Mouse (Mus musculus) intestine, embryonic 15.5 days (tissue): Measurements from ENCODE around the gene Ccdc69. TPM values are rescaled to one million over a fixed set of nuclear protein-coding genes. Genes with fewer than 3 reads are reported as not detected.

Experiments
- ATAC-seq: fragments of 200-750 bp; cut with Nextera tagmentation; 2 replicates; pipeline ENCODE4 v1.8.0; 2017; ENCODE audit warnings: moderate TSS enrichment, moderate library complexity
- H3K27ac ChIP-seq: fragments of 300-500 bp; sonication (generic); 2 replicates; pipeline ENCODE4 v1.5.1; 2015; ENCODE audit warnings: mild to moderate bottlenecking, inconsistent platforms
- H3K27me3 ChIP-seq: fragments of 300-500 bp; sonication (generic); replicated peaks from 2 replicates; pipeline ENCODE4 v1.6.1; 2015; ENCODE audit warnings: inconsistent platforms
- H3K36me3 ChIP-seq: fragments of 300-500 bp; sonication (generic); 2 replicates; pipeline ENCODE4 v1.6.1; 2015; ENCODE audit warnings: inconsistent platforms
- H3K4me1 ChIP-seq: fragments of 300-500 bp; sonication (generic); replicated peaks from 2 replicates; pipeline ENCODE4 v1.6.1; 2015; ENCODE audit warnings: inconsistent platforms
- H3K4me2 ChIP-seq: fragments of 300-500 bp; sonication (generic); replicated peaks from 2 replicates; pipeline ENCODE4 v1.6.1; 2015; ENCODE audit warnings: mild to moderate bottlenecking, inconsistent platforms
- H3K4me3 ChIP-seq: fragments of 300-500 bp; sonication (generic); replicated peaks from 2 replicates; pipeline ENCODE4 v1.5.1; 2015; ENCODE audit warnings: inconsistent platforms
- H3K9ac ChIP-seq: fragments of 300-500 bp; sonication (generic); 2 replicates; pipeline ENCODE4 v1.6.1; 2015; ENCODE audit warnings: inconsistent platforms
- H3K9me3 ChIP-seq: fragments of 300-500 bp; sonication (generic); 2 replicates; pipeline ENCODE4 v1.6.1; 2016; ENCODE audit warnings: inconsistent platforms
- WGBS: fragments of 180-500 bp; shearing (Covaris S2); methylation state at CpG from one replicate; pipeline ENCODE4 v1.1.7; 2015; 5-methylcytosine and 5-hydroxymethylcytosine counted together
- polyA plus RNA-seq: library from polyadenylated mRNA; unstranded; fragments of >200 nt; fragmentation: Nextera tagmentation; extraction: Ambion mirVana; gene quantifications from 2 replicates; pipeline ENCODE4 v1.2.1, GENCODE M21; 2015

Gene Ccdc69
- polyA plus RNA-seq, 1 experiment from 2014 or later: 2.6 TPM

- WGBS: 74% methylated on average over 7 of the region's 7 CpGs
- Histone ChIP-seq H3K4me1 (0 out of 2 replicates have a peak, but pooled peaks cover 5% of the 10 kb centered on the region), H3K9me3 (no peaks in the 10 kb centered on the region), H3K9ac (no peak overlapping the region), H3K4me2 (no peak overlapping the region), H3K36me3 (no peaks in the 10 kb centered on the region), H3K27me3 (no peaks in the 10 kb centered on the region), H3K27ac (no peak overlapping the region), H3K4me3 (no peak overlapping the region)
- ATAC-seq: no peak
Measured at GRCm38 (mm10) chr11:55093096-55093495, 15.2 kb upstream of the Ccdc69 start.

GRCm38 (mm10) chr11:55089892-55090291 is 12.0 kb upstream of the Ccdc69 start:
- no peak for ATAC-seq
- Histone ChIP-seq H3K36me3 (no peaks in the 10 kb centered on the region), H3K4me1 (no peaks in the 10 kb centered on the region), H3K27me3 (no peaks in the 10 kb centered on the region), H3K9me3 (no peaks in the 10 kb centered on the region), H3K9ac (no peak overlapping the region), H3K27ac (no peak overlapping the region), H3K4me3 (no peak overlapping the region), H3K4me2 (no peak overlapping the region)
- WGBS: 66% methylated on average over 2 of the region's 2 CpGs

- 6% methylated on average over 10 of the region's 10 CpGs for WGBS
- Histone ChIP-seq H3K27me3 (no peaks in the 10 kb centered on the region), H3K27ac (no peak overlapping the region), H3K4me2 (no peak overlapping the region), H3K9me3 (no peaks in the 10 kb centered on the region), H3K4me3 (no peak overlapping the region), H3K4me1 (no peaks in the 10 kb centered on the region), H3K9ac (no peak overlapping the region), H3K36me3 (no peaks in the 10 kb centered on the region)
- peak; percentile 71 for ATAC-seq
Measured at GRCm38 (mm10) chr11:55087006-55087405, 9.1 kb upstream of the Ccdc69 start.

DNA sequence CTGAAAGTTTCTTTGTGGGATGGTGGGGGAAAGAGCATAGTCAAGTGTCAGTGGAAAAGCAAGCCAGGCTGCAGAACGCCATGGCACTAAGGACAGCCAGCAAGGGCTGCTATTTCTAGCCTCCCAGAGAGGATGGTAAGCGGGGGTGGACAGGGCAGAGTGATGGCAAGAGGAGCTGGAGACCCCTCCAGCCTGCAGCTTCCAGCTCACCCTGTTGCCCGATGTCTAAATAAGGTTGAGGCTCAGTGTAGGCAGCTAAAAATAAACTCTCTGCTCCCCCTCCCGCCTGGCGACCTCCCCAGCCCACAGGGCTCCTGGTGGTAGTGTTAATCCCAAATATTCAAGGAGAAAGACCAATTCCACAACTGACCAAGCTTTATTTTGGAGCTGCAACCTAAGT is 7.5 kb upstream of the Ccdc69 start:
- H3K9ac ChIP-seq: no peak overlapping the region
- H3K9me3 ChIP-seq: no peaks in the 10 kb centered on the region
- H3K36me3 ChIP-seq: no peaks in the 10 kb centered on the region
- H3K27me3 ChIP-seq: no peaks in the 10 kb centered on the region
- H3K4me1 ChIP-seq: no peaks in the 10 kb centered on the region
- 40% methylated on average over 5 of the region's 5 CpGs for WGBS
- H3K4me3 ChIP-seq: no peak overlapping the region
- H3K27ac ChIP-seq: no peak overlapping the region
- no peak for ATAC-seq
- H3K4me2 ChIP-seq: no peak overlapping the region

DNA sequence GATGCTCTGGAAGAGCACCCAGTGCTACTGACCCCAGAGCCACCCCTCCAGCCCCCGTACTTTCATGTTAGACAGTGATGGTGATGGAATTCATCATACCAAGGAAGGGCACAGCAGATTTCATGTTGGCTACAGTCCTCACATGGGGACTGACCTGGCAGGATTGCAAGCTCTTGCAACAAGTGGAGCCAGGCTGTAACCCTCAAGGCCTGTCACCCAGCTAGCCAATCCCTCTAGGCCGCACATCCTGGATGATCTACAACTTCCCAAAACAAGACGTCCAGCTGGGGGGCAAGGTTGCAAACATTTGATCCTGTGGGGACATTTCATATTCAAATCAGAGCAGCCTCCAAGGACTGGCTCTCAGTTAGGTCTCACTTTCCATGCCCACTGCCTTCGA is 6.7 kb upstream of the Ccdc69 start:
- H3K4me2 ChIP-seq: no peak overlapping the region
- H3K27ac ChIP-seq: no peak overlapping the region
- H3K27me3 ChIP-seq: no peaks in the 10 kb centered on the region
- no peak overlapping the region for H3K9ac ChIP-seq
- H3K9me3 ChIP-seq: no peaks in the 10 kb centered on the region
- no peaks in the 10 kb centered on the region for H3K36me3 ChIP-seq
- H3K4me3 ChIP-seq: no peak overlapping the region
- WGBS: 71% methylated on average over 4 of the region's 4 CpGs
- no peaks in the 10 kb centered on the region for H3K4me1 ChIP-seq
- ATAC-seq: no peak

- no peak overlapping the region for H3K9ac ChIP-seq
- ATAC-seq: no peak
Measured at GRCm38 (mm10) chr11:55081206-55081605, 3.3 kb upstream of the Ccdc69 start.

DNA sequence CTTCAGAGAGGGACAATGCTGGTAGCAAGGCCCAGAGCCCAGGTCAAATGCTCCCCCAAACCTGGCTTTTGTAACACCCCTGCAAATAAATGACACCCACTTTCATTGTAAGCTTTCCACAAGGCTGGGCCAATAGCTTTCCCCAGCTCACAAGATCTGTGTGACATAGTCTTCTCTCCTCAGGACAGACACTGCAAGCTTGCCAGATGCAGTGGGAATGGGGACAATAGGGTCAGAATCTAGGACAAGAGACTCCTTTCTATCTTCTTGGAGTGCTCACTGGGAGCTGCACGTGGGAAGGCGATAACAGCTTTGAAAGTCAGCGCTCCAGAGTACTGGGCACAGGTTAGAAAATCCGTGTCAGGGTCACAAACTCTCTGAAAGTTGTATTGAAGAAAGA is 1.2 kb upstream of the Ccdc69 start:
- Histone ChIP-seq H3K36me3 (no peaks in the 10 kb centered on the region), H3K4me2 (no peak overlapping the region), H3K4me3 (no peak overlapping the region), H3K9me3 (no peaks in the 10 kb centered on the region), H3K9ac (no peak overlapping the region), H3K4me1 (peaks cover 5% of the 10 kb centered on the region), H3K27me3 (no peaks in the 10 kb centered on the region), H3K27ac (no peak overlapping the region)
- 92% methylated on average over 4 of the region's 4 CpGs for WGBS
- no peak for ATAC-seq

More at GRCm38 (mm10) chr11:55081206-55081605, 3.3 kb upstream of the Ccdc69 start:
- Histone ChIP-seq H3K9me3 (no peaks in the 10 kb centered on the region), H3K36me3 (no peaks in the 10 kb centered on the region), H3K27ac (no peak overlapping the region), H3K27me3 (no peaks in the 10 kb centered on the region), H3K4me1 (peaks cover 5% of the 10 kb centered on the region), H3K4me3 (no peak overlapping the region), H3K4me2 (no peak overlapping the region)
- WGBS: 85% methylated on average over 9 of the region's 9 CpGs

GRCm38 (mm10) chr11:55078502-55078901 is 571 bp upstream of the Ccdc69 start:
- Histone ChIP-seq H3K27me3 (no peaks in the 10 kb centered on the region), H3K4me1 (peaks cover 5% of the 10 kb centered on the region), H3K27ac (no peak overlapping the region), H3K4me2 (peak overlapping the region; percentile 96), H3K9ac (no peak overlapping the region), H3K36me3 (no peaks in the 10 kb centered on the region), H3K9me3 (no peaks in the 10 kb centered on the region), H3K4me3 (no peak overlapping the region)
- no peak for ATAC-seq
- WGBS: 61% methylated on average over 3 of the region's 3 CpGs

DNA sequence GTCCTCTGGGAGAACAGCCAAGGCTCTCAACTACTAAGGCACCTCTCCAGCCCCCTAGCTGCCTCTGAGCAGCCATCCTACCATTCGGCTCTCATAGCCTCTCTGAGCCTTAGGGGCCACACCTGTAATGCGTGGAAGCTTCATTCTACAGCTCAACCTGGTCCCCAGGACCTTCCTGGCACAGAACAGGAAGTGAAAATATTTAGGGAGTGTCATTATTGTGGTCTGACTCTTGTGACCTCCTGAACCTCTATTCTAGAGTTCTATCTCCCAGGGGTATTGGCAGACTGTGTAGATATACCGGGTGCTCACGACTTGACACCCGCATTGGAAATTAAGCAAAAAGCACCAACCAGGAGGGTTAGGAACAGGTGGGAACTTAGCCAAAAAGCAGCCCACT is 1.7 kb downstream of the Ccdc69 start:
- no peak overlapping the region for H3K27ac ChIP-seq
- WGBS: 88% methylated on average over 5 of the region's 5 CpGs

DNA sequence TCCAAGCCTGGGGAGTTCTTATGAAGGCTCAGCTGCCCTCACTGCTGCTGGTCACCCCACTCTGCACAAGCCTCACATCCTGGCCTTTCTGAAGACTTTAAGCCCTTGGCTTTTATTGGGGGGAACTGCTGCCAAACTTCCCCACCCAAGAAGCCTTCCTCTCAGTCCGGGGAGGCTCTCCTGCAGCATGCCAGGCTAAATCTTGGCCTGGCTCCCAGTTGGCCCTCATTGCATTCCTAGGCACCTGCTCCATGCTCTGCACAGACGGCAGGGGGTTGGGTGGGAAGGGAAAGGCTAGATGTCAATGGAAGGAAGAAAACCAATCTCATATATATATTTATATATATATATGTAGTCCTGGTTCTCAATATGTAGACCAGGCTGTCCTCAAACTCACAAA is 2.3 kb downstream of the Ccdc69 start:
- ATAC-seq: no peak
- no peak overlapping the region for H3K27ac ChIP-seq
- no peak overlapping the region for H3K4me2 ChIP-seq
- 65% methylated on average over 2 of the region's 2 CpGs for WGBS
- peaks cover 5% of the 10 kb centered on the region for H3K4me1 ChIP-seq
- no peak overlapping the region for H3K4me3 ChIP-seq
- H3K27me3 ChIP-seq: no peaks in the 10 kb centered on the region
- no peaks in the 10 kb centered on the region for H3K9me3 ChIP-seq
- H3K9ac ChIP-seq: no peak overlapping the region
- no peaks in the 10 kb centered on the region for H3K36me3 ChIP-seq

More for the DNA sequence above, 1.7 kb downstream of the Ccdc69 start:
- Histone ChIP-seq H3K27me3 (no peaks in the 10 kb centered on the region), H3K9ac (no peak overlapping the region), H3K4me2 (no peak overlapping the region), H3K4me1 (peaks cover 5% of the 10 kb centered on the region), H3K9me3 (no peaks in the 10 kb centered on the region), H3K36me3 (no peaks in the 10 kb centered on the region), H3K4me3 (no peak overlapping the region)
- no peak for ATAC-seq

DNA sequence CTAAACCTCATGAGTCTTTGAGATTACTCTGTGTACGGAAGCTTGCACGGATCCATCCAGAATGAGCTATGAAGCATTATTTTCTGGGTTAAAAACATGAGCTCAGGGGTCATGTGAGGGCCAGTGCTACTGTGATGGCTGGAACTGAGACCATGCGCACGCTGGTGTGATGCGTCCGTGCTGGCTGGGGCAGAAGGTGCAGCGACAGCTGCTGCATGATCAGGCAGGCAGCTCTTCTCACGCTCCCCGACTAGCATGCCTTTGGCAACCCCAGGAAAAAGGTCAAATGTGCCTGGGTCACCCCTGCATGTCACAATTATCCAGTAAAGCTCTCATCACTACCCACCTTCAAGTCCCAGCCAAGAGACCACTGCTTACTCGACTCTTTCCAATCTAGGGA is 4.7 kb downstream of the Ccdc69 start:
- Histone ChIP-seq H3K27me3 (no peaks in the 10 kb centered on the region), H3K4me1 (peaks cover 7% of the 10 kb centered on the region), H3K4me2 (no peak overlapping the region), H3K9me3 (no peaks in the 10 kb centered on the region), H3K36me3 (no peaks in the 10 kb centered on the region), H3K27ac (no peak overlapping the region), H3K4me3 (no peak overlapping the region), H3K9ac (no peak overlapping the region)
- WGBS: 67% methylated on average over 10 of the region's 10 CpGs
- no peak for ATAC-seq

DNA sequence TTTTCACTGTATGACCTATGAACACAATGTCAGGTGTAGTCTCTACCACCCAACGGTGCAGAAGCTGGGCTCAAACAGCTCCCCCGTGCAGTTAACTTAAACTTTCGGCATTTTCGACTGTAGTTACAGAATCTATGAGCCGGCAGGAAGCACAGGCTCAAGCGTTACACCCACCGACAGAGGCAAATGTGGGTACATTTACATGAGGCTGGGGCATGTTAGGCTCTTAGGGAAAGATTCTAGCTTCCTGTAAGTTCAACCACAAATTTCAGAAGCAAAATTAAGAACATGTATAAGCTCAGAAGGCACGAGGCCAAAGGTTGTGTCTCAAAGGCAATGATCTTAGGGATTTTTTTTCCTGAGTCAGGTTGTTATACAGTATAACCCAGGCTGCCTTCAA is 5.5 kb downstream of the Ccdc69 start:
- ATAC-seq: no peak
- H3K9ac ChIP-seq: no peak overlapping the region
- H3K27me3 ChIP-seq: no peaks in the 10 kb centered on the region
- no peak overlapping the region for H3K4me2 ChIP-seq
- no peak overlapping the region for H3K4me3 ChIP-seq
- H3K27ac ChIP-seq: no peak overlapping the region
- H3K9me3 ChIP-seq: no peaks in the 10 kb centered on the region
- no peaks in the 10 kb centered on the region for H3K36me3 ChIP-seq
- 80% methylated on average over 8 of the region's 8 CpGs for WGBS
- peaks cover 6% of the 10 kb centered on the region for H3K4me1 ChIP-seq

GRCm38 (mm10) chr11:55071344-55071743 is 6.6 kb downstream of the Ccdc69 start:
- Histone ChIP-seq H3K9me3 (no peaks in the 10 kb centered on the region), H3K4me1 (0 out of 2 replicates have a peak, but pooled peaks cover 2% of the 10 kb centered on the region), H3K27me3 (no peaks in the 10 kb centered on the region), H3K36me3 (no peaks in the 10 kb centered on the region), H3K4me2 (no peak overlapping the region), H3K27ac (no peak overlapping the region), H3K4me3 (no peak overlapping the region), H3K9ac (no peak overlapping the region)
- ATAC-seq: no peak
- 87% methylated on average over 5 of the region's 5 CpGs for WGBS
